Mouse (Mus musculus) T-cell, adult 2 months (primary cell): ENCODE data around the gene Ccndbp1.
"Not testable (repeated sequence)": the region's sequence is repeated elsewhere in the genome, so short reads cannot be mapped to it uniquely, and the experiment has no call there.

Experiments used
- DNase-seq: peaks from one replicate; pipeline ENCODE4 v3.0.0; 2022; ENCODE audit warnings: low spot score

Gene Ccndbp1

GRCm38 (mm10) chr2:121007925-121008663, at the start of gene Ccndbp1:
Gene Ccndbp1 (plus strand): TSS chr2:121008403.
- DNase-seq = peak; percentile 91

GRCm38 (mm10) chr2:120959363-120959762, 48.8 kb upstream of the Ccndbp1 start:
- no peak for DNase-seq

- DNase-seq = no peak
Observed at GRCm38 (mm10) chr2:120959827-120960226, 48.4 kb upstream of the Ccndbp1 start.

- no peak for DNase-seq
Observed at GRCm38 (mm10) chr2:120960261-120960660, 47.9 kb upstream of the Ccndbp1 start.

GRCm38 (mm10) chr2:120963110-120963509, 45.1 kb upstream of the Ccndbp1 start:
- DNase-seq = no peak

GRCm38 (mm10) chr2:120965486-120965885, 42.7 kb upstream of the Ccndbp1 start:
- no peak for DNase-seq

- no peak for DNase-seq
Observed at GRCm38 (mm10) chr2:120970045-120970539, 38.1 kb upstream of the Ccndbp1 start.

GRCm38 (mm10) chr2:120970559-120971080, 37.6 kb upstream of the Ccndbp1 start, which contains the start of gene Ubr1:
Gene Ubr1 (minus strand): TSS chr2:120970715.
- peak; percentile 93 for DNase-seq

GRCm38 (mm10) chr2:120971766-120972165, 36.4 kb upstream of the Ccndbp1 start:
- no peak for DNase-seq

GRCm38 (mm10) chr2:120972257-120972656, 35.9 kb upstream of the Ccndbp1 start:
- DNase-seq = not testable (repeated sequence)

- no peak for DNase-seq
Observed at GRCm38 (mm10) chr2:120972964-120973363, 35.2 kb upstream of the Ccndbp1 start.

- peak; percentile 23 for DNase-seq
Observed at GRCm38 (mm10) chr2:120976308-120976707, 31.9 kb upstream of the Ccndbp1 start.

GRCm38 (mm10) chr2:120976990-120977925, 30.9 kb upstream of the Ccndbp1 start, which contains the start of gene Tmem62:
Gene Tmem62 (plus strand): TSS chr2:120977017.
- peak; percentile 71 for DNase-seq

- no peak for DNase-seq
Observed at GRCm38 (mm10) chr2:120977926-120978692, 30.1 kb upstream of the Ccndbp1 start.

- no peak for DNase-seq
Observed at GRCm38 (mm10) chr2:120978693-120979037, 29.5 kb upstream of the Ccndbp1 start.

- no peak for DNase-seq
Observed at GRCm38 (mm10) chr2:120979819-120980218, 28.4 kb upstream of the Ccndbp1 start.

- no peak for DNase-seq
Observed at GRCm38 (mm10) chr2:120980861-120981260, 27.3 kb upstream of the Ccndbp1 start.

GRCm38 (mm10) chr2:120983611-120984010, 24.6 kb upstream of the Ccndbp1 start:
- DNase-seq = no peak

GRCm38 (mm10) chr2:120985241-120985640, 23.0 kb upstream of the Ccndbp1 start:
- no peak for DNase-seq

- DNase-seq = no peak
Observed at GRCm38 (mm10) chr2:120991196-120991595, 17.0 kb upstream of the Ccndbp1 start.

GRCm38 (mm10) chr2:120996607-120997006, 11.6 kb upstream of the Ccndbp1 start:
- DNase-seq = not testable (repeated sequence)

GRCm38 (mm10) chr2:120998863-120999262, 9.3 kb upstream of the Ccndbp1 start:
- DNase-seq = no peak
